Mouse (Mus musculus) testis, adult 2 months (tissue): ENCODE data around the gene Trp53rkb. TPM values are rescaled to one million over a fixed set of nuclear protein-coding genes. Genes with fewer than 3 reads are reported as not detected.

Experiments used
- H3K27ac ChIP-seq: fragments of 200-500 bp; 2 replicates; pipeline ENCODE4 v1.5.1; 2012; ENCODE audit warnings: low read depth, low read length; ENCODE audit not compliant: control insufficient read depth, insufficient read depth
- H3K27me3 ChIP-seq: fragments of 200-500 bp; 2 replicates; pipeline ENCODE4 v1.6.1; 2012; ENCODE audit warnings: mild to moderate bottlenecking, low read length, moderate library complexity; ENCODE audit not compliant: control insufficient read depth, insufficient read depth
- H3K36me3 ChIP-seq: fragments of 200-500 bp; 2 replicates; pipeline ENCODE4 v1.6.1; 2012; ENCODE audit warnings: mild to moderate bottlenecking, low read length; ENCODE audit not compliant: control insufficient read depth, insufficient read depth
- H3K4me1 ChIP-seq: fragments of 200-500 bp; 2 replicates; pipeline ENCODE4 v1.6.1; 2012; ENCODE audit warnings: low read length; ENCODE audit not compliant: control insufficient read depth, insufficient read depth
- H3K4me3 ChIP-seq: fragments of 200-500 bp; 2 replicates; pipeline ENCODE4 v1.5.1; 2012; ENCODE audit warnings: low read depth, mild to moderate bottlenecking, low read length, moderate library complexity, mixed read lengths; ENCODE audit not compliant: control insufficient read depth
- CTCF ChIP-seq: fragments of 200-500 bp; IDR thresholded peaks from 2 replicates; pipeline ENCODE4 v1.5.1; 2012; ENCODE audit warnings: low read depth, mild to moderate bottlenecking, inconsistent platforms, low read length, moderate library complexity; ENCODE audit not compliant: control insufficient read depth, insufficient read depth, insufficient replicate concordance
- POLR2A ChIP-seq: fragments of 200-500 bp; IDR thresholded peaks from 2 replicates; pipeline ENCODE4 v1.6.1; 2012; ENCODE audit warnings: low read depth, mild to moderate bottlenecking, inconsistent platforms, low read length, moderate library complexity; ENCODE audit not compliant: control insufficient read depth
- polyA plus RNA-seq: library from polyadenylated mRNA; depleted of rRNA; stranded (reverse); fragments of >200 nt; gene quantifications from 2 replicates; pipeline ENCODE4 v1.2.3, GENCODE M21; 2012; rRNA removed

The Trp53rkb gene
- polyA plus RNA-seq, 1 experiment, result 31.2 TPM

- H3K27me3 ChIP-seq, result no peaks in the 10 kb centered on the region
- no peak overlapping the region for H3K4me3 ChIP-seq
- TF ChIP-seq POLR2A (no peak), CTCF (no peak)
- peaks cover 4% of the 10 kb centered on the region; the same call in 1 of the 2 replicates for H3K36me3 ChIP-seq
- no peak overlapping the region for H3K27ac ChIP-seq
- H3K4me1 ChIP-seq, result no peaks in the 10 kb centered on the region
These were observed 42.5 kb downstream of the Trp53rkb start for GRCm38 (mm10) chr2:166834796-166835195.

GRCm38 (mm10) chr2:166835581-166835980, 43.2 kb downstream of the Trp53rkb start:
- peaks cover 4% of the 10 kb centered on the region for H3K36me3 ChIP-seq

GRCm38 (mm10) chr2:166841813-166842212, 49.5 kb downstream of the Trp53rkb start:
- Histone ChIP-seq H3K36me3 (no peaks in the 10 kb centered on the region; the same call in 1 of the 2 replicates), H3K4me3 (no peak overlapping the region), H3K27me3 (no peaks in the 10 kb centered on the region), H3K4me1 (no peaks in the 10 kb centered on the region), H3K27ac (no peak overlapping the region)
- TF ChIP-seq CTCF (no peak), POLR2A (no peak)

More at GRCm38 (mm10) chr2:166835581-166835980, 43.2 kb downstream of the Trp53rkb start:
- H3K4me3 ChIP-seq, result no peak overlapping the region
- no peaks in the 10 kb centered on the region for H3K27me3 ChIP-seq
- H3K27ac ChIP-seq, result no peak overlapping the region
- H3K4me1 ChIP-seq, result no peaks in the 10 kb centered on the region
- TF ChIP-seq POLR2A (no peak), CTCF (no peak)

Other genes starting within 250 kb of the Trp53rkb start
- gene Prex1, start 78.7 kb upstream of the Trp53rkb start, polyA plus RNA-seq, result 13.6 and 14.5 TPM in 2 replicates
- 19.1 TPM in 2 replicates for gene Arfgef2, start 13.1 kb downstream of the Trp53rkb start, polyA plus RNA-seq
- 21.9 and 27.6 TPM in 2 replicates for gene Cse1l, start 113.5 kb downstream of the Trp53rkb start, polyA plus RNA-seq
- gene Stau1, start 203.8 kb downstream of the Trp53rkb start, polyA plus RNA-seq, result 20.9 and 21.7 TPM in 2 replicates
- 17.5 and 19.1 TPM in 2 replicates for gene Ddx27, start 222.7 kb downstream of the Trp53rkb start, polyA plus RNA-seq